Mouse (Mus musculus): ENCODE measurements around the gene Birc3.

Birc3 gene

GRCm38 (mm10) chr9:7822758-7823157 is 50.2 kb downstream of the Birc3 start:
- DNase-seq (ENCODE audit: low spot score in 2 of 2), result no peak

DNA sequence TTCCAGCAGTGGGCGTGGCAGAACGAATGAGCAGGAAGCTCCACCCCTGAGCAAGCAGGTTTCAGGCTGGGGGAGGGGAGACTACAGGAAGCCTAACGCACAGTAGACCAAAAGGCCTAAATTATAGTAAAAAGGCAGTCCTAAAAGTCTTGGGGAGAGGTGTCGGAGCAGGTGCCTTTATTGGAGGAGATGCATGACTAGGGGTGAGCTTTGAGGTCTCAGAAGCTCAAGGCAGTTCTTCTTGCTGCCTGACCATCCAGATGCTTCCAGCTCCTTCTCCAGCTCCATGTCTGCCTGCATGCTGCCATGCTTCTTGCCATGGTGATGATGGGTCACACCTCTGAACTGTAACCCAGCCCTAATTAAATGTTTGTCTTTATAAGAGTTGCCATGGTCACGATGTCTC is 67.9 kb downstream of the Birc3 start:
- no peak for DNase-seq (ENCODE audit: low spot score in 2 of 2)
